Mouse (Mus musculus) cortical plate, adult 2 months (tissue): ENCODE measurements around the gene Mast4.

ENCODE experiments used
- CTCF ChIP-seq: fragments of 200-500 bp; IDR thresholded peaks from 2 replicates; pipeline ENCODE4 v1.5.1; 2011; ENCODE audit warnings: mild to moderate bottlenecking, control low read depth, low read length; ENCODE audit not compliant: insufficient read depth; ENCODE audit errors: extremely low read depth
- POLR2A ChIP-seq: fragments of 200-500 bp; IDR thresholded peaks from 2 replicates; pipeline ENCODE4 v1.6.1; 2011; ENCODE audit warnings: mild to moderate bottlenecking, low read length, control low read depth; ENCODE audit not compliant: insufficient read depth; ENCODE audit errors: extremely low read depth

- no peak for TF ChIP-seq POLR2A
- TF ChIP-seq CTCF, result no peak
Measured at GRCm38 (mm10) chr13:102857539-102857838, 476.8 kb downstream of the Mast4 start.
